Mouse (Mus musculus) retina, postnatal 7 days (tissue): ENCODE data around the gene Alox12.

Source experiments
- DNase-seq: peaks from one replicate; pipeline ENCODE4 v3.0.0-alpha.2; 2012; ENCODE audit warnings: low read depth, low spot score

Gene Alox12

DNA sequence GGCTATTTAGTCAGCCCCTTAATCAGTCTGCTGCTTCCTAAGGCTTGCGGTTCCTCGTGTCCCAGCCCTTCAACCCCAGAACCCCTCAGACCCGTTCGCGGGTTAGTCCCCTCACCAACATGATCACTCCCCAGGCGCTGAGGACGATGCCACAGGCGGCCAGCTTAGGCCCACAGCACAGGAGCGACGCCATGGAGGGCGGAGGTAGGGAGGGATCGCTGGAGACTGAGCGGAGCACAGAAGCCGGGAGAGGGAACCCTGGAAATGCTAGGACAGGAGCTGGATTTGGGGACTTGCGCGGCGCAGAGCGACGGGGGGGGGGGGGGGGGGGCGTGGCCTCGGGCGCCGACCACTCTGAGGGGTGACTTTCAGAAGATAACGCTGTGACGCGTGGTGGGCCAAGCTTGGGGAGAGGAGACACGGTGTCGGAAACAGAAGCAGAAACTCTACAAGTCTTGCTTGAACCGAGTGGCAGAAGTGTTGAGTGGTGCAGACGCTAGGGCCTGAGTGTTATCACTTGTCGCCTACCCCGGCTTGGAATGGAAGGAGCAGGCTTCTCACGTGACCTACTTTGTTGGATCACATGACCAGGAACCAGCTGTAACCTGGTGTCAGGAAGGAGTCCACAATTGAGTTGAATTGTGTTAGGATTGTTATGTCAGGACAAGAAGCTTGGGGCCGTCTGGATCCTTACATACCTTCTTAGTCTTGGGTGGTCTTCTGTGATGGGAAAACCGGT is 15.4 kb downstream of the Alox12 start, which contains the start of the genes Gm21988 and Rnasek:
Gene Gm21988 (minus strand): TSS at position 290 of the 739 bp plus-strand sequence.
Gene Rnasek (minus strand): TSS at position 302 of the 739 bp plus-strand sequence.
- DNase-seq: peak; percentile 75

DNA sequence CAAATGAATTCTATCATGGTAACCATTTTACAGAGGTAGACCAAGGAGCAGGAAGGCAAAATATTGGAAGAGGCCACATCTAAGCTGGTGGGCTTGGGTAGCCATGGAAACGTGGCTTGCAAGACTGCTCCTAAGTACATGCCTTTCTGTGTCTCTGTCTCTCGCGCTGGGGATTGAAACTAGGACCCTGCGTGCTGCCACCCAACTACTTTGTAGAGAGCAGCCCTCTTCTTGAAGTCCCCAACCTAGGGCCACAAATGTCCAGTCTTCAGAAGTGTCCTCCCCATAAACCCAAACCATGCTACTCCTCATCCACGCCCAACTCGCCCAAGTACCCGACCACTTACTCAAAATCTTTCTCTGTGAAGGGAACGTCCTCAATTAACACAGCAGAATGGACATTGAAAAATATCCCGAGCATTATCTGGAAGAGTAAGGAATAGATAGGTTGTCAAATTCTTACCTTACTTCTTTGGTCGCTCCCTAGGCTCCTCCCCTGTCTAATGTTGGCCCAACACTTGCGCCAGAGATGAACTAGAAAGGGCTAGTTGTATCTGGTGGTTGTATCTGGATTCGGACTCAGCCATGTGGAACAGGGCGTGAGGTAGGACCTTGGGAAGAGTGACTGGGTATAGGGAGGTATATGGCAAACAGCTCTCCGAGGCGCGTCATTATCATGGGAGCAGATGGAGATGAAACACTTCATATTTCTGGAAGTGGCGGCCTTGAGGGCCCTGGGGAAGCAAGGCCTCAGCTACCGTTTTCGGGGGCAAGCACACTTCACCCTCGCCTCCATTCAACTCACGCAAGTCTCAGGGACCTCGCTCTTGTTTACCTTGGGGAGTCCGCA is 16.3 kb downstream of the Alox12 start:
- no peak for DNase-seq

DNA sequence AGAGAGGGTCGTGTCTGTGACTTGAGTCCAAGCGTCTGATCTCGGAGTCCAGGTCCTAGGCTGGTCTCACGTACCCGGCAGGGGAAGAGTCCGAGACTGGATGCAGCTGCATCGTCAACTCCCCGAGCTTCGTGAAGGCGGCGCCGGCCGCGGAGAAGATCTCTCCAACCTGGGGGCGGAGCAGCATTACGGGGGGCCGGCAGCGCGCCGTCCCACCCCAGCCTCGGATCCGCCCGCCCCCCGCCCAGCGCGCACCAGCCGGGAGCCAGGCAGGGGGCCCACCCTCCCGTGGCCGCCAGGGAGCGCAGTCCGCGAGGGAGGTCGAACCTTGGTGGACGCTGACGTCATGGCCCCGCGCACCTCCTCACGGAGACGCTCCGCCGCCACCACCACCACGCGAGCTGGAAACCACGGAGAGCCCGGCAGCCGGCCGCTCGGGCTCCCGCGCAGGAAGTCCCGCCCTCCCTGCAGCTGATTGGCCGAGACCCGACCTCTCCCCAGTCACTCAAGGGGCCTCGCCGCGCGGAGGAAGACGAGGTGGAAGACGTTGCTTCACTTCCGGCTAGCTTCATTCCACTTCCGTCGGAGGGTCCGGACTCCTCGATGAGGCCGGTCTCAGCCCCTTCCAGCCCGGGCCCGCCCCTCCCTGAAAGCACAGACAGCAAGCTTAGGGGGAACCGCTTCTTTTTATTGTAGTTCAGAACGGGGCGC is 17.5 kb downstream of the Alox12 start, which contains the start of gene 0610010K14Rik:
Gene 0610010K14Rik (minus strand): TSS at position 458 of the 711 bp plus-strand sequence.
- peak; percentile 96 for DNase-seq

DNA sequence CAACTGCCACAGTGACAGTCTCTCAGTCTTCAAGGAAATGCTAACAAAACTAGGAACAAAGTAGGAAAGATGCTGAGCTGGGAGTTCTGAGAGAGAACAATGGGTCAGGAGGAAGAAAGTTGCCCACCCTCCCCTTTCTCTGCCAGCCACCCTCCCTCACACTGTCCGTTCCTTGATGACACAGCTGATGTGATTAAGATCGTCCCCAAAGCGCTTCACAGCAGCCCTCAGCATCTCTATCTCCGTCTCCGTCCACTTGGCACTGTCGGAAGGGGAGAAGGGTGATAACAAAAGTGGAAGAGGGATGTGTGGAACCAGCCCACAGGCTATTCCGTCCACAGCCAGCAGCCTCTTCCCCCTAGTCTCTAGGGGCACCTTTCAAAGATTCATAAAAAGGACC is 18.4 kb downstream of the Alox12 start:
- DNase-seq: no peak

DNA sequence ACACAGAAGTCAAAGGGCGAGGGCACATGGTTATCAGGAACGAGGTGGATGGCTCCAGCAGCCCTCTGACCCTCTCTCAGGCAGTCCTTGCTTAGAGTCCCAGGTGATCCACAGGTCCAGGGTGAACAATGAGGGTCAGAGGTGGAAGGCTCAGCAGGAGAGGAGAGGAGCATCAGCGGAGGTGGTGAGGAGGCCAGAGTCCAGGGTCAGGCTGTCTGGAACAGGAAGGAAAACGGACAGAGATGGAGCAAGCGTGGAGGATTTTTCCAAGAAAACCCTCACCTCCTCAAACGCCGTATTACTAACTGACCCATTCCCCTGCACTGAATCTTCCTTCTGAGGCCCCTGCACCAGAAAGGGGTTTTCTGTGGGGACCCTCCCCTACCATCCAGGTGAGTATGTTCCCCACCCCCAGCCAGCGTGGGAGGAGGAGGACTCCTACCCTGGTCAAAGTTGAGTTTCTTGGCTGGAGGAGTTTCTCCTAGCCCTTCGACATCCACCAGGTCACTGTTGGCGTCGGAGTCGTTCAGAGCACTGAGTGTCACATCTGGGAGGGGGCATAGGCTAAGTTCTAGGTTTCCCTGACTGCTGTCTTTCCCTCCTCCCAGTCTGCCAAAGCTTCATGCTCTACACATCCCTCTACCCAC is 19.8 kb downstream of the Alox12 start:
- DNase-seq: no peak

DNA sequence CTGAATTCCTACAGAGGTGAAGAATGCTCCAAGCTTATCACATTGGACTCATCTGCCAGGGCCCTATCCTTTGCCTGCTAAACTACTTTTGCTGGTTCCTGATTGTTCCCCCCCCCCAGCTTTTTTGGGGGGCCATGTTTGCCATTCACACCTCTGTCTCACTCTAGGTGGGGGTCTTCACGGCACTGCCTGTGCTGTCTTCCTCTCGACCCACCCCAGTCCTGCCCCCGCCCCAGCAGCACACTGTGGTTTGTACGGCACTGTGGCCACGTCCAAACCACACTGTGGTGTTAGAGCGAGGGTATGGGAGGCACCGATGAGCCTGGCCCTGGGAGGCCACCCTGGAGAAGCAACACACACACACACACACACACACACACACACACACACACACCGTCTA is 20.7 kb downstream of the Alox12 start:
- no peak for DNase-seq

DNA sequence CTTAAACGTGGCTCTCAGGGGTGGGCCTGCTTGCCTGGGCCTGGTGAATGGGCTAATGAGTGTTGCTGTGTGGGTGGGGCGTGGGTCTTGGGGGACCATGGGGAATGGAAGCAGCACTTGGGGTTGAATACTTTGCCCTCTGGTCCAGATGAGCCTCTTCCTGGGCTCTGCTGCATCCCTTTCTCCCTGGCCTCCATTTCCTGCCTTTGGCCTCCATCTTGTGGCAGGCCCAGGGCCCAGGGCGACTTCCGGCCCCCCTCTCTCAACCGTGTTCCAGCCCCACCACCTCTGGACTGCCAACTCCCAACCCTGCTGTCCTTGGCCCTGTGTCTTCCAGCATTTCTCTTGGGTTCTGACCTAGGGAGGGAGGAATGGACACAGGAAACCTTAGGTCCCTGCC is 21.1 kb downstream of the Alox12 start:
- DNase-seq: no peak

DNA sequence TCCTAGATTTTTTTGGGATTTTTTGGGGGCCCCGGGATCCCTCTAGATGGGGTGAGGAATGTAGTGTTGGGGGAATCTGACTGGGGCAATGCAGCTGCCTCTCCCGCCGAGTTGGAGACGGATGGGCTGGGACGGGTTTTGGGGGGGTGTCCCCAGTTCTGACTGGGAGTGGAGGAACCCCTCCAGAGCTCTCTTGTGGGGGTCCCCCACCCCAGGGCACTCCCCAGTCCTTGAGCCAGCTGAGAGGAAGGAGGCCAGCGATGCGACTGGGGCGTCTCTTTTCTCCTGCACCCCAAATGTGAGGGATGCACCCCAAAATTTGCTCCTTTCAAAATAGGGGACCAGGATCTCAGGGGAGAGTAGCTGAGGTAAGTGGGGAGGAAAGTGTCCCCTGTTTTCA is 22.1 kb downstream of the Alox12 start:
- no peak for DNase-seq

DNA sequence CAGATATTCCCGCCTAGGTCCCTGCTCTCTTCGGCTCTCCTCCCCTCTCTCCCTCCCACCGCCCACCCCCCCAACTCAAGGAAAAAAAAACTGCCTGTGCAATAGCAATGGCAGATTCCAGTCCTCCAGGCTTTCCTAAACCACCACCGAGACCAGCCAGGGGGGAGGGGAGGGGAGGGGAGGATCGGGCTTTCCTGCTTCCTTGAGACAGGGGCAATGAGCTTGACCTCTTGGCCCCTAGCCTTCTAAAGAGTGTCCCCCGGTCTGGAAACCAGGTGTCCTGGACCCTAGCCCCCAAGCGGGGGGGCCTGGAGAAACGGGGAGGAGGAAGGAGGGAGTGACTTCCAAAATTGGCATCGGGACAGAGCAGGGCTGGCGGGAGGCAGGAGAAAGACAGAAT is 22.6 kb downstream of the Alox12 start:
- DNase-seq: no peak

DNA sequence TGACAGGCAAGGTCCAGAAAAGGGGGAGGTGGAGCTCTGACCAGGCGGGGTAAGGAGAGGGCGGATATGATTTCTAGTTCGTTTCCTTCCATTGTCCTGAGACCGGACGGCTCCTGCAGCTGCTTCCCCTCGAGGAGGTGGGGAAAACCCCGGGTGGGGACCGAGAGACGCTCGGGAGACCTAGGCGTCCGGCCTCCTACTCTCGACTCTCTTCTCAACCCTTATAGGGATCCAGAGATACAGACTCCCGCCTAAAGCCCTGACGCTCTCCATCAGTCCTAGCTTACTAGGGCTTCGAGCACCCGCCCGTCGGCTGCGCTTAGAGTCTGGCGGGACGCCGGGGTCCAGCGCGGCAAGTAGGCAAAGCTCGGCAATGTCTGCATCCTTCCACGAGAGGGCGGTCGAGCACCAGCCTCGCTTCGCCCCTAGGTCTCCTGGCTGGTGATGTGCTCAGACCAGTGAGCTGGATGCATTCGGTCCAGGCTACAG is 24.9 kb downstream of the Alox12 start:
- DNase-seq: peak; percentile 84

DNA sequence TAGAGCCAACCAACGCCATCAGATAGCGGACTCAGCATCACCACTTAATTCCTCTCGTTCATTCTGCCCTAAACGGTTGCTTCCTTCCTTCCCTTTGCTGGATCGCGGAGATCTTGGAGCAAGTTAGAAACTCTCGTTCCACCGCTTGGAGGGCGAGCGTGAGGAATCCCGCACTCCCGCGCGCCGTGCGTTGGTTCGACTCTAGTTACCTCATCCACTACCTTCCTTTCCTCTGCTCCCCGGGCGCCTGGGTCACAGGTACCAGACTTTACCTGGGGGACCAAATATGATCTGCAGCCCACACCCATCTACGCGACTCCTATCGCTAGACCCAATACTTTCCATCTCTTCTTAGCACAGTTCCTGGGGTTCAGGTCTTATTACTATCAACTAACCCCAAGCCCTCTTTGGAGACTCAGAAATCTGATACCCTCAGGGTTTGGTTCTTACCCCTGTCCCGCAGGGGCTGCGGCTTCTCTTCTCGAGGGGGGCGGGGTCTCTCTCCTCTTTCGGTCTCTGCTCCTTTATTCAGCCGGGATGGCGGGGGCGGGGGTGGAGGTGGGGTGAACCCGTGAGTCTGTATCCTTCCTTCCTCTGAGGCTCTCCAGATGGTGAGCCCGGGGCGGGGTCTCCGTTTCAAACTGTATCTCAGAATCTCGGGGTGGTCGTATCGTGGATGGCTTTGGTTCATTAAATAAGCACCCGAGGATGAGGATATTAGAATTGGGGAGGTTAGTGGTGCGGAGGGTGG is 25.7 kb downstream of the Alox12 start, which contains the start of gene Bcl6b:
Gene Bcl6b (minus strand): TSS at position 539 of the 751 bp plus-strand sequence.
- DNase-seq: no peak

DNA sequence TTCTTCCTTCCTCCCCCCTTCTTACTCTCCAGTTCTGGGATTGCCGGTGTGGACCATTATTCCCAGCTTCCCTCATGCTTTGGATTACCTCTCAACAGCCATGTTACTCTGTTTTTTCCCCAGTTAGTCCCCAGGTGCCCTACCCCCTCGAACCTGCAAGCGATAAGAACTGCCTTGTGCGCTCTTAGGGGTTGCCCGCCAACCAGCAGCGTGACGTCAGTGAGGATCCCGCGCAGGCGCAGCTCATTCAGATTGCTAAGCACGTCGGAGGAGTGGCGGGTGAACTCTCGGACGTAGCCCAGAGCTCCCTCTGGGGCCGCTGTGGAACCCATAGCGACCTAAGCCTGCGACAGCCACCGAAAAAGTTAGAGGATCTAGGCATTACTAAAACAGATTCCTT is 26.3 kb downstream of the Alox12 start:
- DNase-seq: peak; percentile 49

DNA sequence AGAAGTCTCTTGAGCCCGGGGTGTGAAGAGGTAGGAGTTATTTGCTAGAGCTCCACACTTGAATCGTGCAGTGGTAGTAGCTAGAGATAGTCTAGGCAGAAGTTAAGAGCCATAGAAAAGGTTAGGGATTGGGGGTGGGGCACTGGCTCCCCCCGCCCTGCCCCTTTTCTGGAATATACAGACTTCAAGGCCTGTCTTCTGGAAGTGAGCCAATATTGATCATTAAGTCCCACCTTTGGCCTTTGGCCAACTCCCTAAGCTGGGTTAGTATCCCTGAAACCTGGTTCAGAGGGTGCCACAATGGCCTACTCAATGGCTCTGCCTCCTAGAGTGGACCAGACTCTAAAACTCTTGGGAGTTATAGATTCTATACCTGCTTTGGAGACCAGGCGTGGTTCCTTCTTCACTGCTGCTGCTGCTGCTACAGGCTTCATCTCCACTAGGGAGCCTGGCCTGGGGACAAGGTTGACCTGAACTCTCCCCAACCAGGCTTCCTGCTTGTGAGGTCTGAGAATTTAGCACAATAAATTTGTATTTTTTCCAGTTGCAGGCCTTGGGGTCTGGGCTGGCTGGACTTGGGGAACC is 27.4 kb downstream of the Alox12 start:
- no peak for DNase-seq

DNA sequence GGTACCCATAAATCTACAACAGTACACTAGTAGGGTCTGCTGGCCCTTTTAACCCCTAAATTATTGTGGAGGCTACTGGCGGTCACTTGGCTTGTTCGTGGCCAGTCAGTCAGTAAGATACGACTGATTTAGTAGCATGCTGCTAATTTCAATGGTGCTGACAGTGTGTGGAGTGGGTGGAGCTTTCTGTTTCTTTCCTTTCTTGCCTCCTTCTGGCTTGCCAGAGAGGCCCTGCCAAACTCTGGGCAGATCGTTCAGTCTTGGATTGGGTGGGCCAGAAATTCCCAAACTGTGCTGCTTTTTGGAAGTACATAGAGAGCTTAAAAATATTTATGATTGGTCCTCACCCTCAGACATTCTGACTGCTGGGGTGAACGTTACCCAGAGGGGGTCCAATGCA is 28.0 kb downstream of the Alox12 start:
- no peak for DNase-seq

DNA sequence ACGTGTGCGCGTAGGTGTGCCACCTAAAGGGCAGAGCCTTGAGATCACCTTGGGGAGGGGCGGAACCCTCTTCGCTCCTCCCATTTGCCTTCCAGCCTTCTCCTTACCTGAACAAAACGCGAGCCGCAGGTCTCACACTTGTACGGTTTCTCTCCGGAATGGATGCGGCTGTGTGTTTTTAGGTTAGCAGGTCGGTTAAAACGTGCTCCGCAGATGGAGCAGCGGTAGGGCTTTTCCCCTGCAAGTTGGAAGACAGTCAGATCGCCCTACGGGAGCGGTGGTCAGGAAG is 28.6 kb downstream of the Alox12 start:
- DNase-seq: no peak

DNA sequence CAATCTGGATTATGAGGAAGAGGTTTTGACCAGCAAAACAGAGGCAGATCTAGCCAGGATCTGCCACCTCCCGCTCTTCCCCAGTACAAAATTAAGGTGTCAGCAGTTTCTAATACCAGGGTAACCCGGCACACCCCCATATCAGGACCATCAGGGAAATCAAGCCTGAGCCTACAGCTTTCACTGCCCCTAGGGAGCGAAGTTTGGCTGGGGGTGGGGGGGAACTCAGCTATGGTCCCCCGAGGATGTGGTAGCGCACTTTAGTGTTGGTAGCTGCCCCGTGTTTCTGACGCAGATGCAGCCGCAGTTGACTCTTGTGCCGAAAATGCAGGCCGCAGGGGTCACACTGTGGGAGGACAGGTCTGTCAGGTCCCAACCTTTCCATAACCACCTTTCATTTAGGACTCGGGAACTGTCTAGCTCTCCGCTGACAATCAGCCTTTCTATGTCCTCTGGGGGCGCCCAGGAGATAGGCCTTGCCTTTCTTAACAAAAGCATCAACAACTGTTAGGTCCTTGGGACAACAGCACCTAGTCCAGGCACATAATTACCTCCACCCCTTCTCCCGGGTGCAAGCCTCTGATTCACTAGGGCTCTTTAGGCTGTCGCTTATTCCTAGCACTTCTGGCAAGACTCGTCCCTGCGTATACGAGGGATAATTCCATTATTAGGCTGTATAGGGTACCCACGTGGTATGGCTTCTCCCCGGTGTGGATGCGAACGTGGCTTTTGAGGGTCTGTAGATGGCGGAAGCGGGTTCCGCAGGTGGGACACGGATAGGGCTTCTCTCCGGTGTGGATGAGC is 29.2 kb downstream of the Alox12 start:
- no peak for DNase-seq

DNA sequence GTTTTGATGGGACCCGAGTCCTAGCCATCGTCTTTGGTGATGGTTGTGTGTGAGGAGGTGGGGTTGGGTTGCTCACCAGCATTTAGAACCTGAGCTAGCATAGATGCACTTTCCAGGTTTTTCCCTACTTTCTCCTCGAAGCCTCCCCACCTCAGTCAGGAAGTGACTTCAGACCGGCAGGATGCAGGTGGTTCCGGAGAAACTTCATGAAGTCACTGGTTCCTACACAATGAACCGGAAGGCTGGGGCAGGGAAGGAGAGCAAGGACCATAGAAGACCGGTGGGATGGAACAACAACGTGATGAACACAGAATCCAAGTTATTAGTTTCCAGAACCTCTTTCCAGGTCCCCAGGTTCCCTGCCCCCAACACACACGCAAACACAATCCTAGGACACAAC is 31.4 kb downstream of the Alox12 start:
- DNase-seq: no peak

DNA sequence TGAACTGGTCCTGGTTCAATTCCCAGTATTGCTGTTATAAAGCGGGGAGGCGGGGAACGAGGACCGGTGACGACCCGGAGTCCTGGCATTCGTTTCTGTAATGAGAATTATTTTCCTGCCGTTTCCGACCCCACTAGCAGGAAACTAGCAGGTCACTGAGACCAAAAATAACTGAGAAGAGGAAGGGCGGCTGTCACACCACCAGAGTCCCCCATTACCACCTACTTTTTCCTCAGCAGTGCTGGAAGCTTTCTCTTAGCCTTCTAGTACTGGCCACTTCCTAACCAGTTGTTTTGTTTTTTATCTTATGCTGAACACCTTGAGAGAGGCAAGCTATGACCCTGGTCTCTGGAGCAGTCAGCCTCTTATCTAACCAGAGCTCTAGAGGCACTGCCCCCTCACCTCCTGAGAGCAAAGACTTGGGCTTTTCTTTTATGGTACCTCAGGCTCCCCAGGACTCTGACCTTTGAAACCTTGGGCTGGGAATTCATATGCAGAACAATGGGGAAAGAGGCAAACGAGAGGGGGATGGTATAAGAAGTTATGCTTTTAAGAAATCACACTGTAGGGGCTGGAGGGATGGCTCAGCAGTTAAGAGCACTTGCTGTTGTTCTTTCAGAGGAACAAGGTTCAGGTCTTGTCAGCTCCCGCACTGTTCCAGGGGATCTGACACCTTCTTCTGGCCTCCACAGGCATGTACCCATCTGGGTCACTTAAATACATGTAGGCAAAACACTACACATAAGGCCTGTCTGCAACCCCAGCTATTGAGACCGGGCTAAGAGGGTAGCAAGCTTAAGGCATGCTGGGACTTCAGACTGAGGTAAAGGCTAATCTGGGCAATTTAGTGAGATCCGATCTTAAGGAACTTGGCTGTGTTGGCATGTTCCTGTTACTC is 33.3 kb downstream of the Alox12 start:
- no peak for DNase-seq
